Mouse (Mus musculus) embryonic facial prominence, embryonic 10.5 days (tissue): ENCODE results near the gene Plgrkt. TPM values are rescaled to one million over a fixed set of nuclear protein-coding genes. Genes with fewer than 3 reads are reported as not detected.

Source experiments
- polyA plus RNA-seq: library from polyadenylated mRNA; unstranded; fragments of >200 nt; fragmentation: Nextera tagmentation; extraction: Ambion mirVana; gene quantifications from 2 replicates; pipeline ENCODE4 v1.2.1, GENCODE M21; 2016

Plgrkt gene
- polyA plus RNA-seq, 1 experiment from 2014 or later: 35.3 TPM

Other genes starting within 250 kb of the Plgrkt start
- gene Jak2, start 115.6 kb downstream of the Plgrkt start, polyA plus RNA-seq: 6.7 and 6.9 TPM in 2 replicates
- gene Insl6, start 42.0 kb downstream of the Plgrkt start, polyA plus RNA-seq: 6.0 and 7.0 TPM in 2 replicates
- 0.21 and 0.70 TPM in 2 replicates for gene Rln1, start 32.7 kb downstream of the Plgrkt start, polyA plus RNA-seq
- gene Cd274, start 65 bp upstream of the Plgrkt start, polyA plus RNA-seq: 0.11 and 0.18 TPM in 2 replicates
- gene Pdcd1lg2, start 43.5 kb upstream of the Plgrkt start, polyA plus RNA-seq: not detected in 2 replicates
- gene Ric1, start 154.9 kb upstream of the Plgrkt start, polyA plus RNA-seq: 17.1 and 20.0 TPM in 2 replicates